Mouse (Mus musculus): ENCODE measurements at regions not wholly inside any gene's neighbourhood (a gene's known extent, or its start where the extent isn't known, plus 50 kb on each side); places are given as distances from the start of the nearest gene placed in this dataset.

DNA sequence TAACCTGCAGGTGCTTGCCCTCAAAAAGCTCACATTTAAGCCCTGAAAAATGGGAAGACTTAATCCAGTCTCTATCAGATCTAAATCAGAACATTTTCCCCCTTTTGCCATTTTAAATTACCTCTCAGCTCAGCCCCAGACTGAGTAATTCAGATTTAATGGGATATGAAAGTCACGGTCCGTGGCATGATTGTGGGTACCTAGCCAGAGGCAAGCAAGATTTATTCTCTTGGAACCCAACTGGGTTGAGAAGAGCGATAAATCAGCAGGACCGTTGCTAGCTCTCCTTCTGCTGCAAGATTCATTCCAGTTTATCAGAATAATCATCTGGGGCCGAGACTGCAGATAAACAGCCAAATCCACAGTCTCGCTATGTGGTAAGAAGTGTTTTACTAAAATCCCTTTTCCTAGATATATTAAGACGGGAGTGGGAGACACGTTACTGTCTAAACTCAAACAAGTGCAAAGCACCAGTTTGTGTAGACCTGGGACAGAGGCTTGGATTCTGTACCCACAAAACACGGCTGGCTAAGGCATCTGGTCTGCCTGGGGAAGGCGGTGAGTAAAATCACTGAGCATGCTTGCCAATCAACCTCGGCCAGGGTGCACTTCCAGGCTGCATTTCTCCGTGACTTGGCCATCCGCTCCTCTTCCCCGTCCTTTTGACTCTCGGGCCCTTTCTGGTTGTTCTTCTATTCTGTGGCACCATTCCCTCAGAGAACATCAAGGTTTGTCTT is 282.2 kb upstream of the Chd6 start:
- no peak for TF ChIP-seq CTCF (IDR thresholded peaks at IDR 0.05; ENCODE audit: extremely low read depth, insufficient read depth, insufficient read length, insufficient replicate concordance)
- no peak for TF ChIP-seq POLR2A (IDR thresholded peaks at IDR 0.05; ENCODE audit: low read depth, low read length)
